Comparison of ENCODE assay signal across 13 mouse cellular contexts in the genomic region with DNA sequence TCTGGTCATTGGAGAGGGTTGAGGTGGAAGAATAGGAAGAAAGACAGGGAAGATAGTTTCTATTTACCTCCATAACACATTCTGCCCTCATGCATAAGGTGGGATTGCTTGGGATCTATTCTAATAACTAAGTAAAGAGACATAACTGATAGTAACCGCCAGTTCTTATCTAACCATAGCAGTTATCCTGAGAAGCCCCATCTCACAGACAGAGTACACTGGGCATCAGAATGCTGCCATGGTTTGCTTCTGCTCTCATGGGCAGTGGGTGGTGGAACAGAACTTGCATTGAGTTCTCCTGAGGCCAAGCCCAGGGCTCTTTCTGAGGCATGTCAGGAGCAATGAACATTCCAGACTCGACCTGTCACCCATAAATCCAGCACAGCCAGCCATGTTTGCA.
"Had no signal": no experiment of that assay in that cellular context is flagged by ENCODE, and none has a peak within 500 bp of the region (broad histone marks: within the 10 kb centered on the region; RNA-seq: fewer than 3 reads in every experiment).

No protein-coding gene starts in this region.

- H3K27me3 ChIP-seq: lung, embryonic 15.5 days; midbrain, embryonic 15.5 days; neural tube, embryonic 12.5 days had no signal

- ATAC-seq: inflammation-experienced regulatory T-cells, adult 6 months; midbrain, embryonic 15.5 days had no signal

- H3K9ac ChIP-seq: limb, embryonic 13.5 days; liver, embryonic 14.5 days; lung, embryonic 15.5 days; midbrain, embryonic 15.5 days; neural tube, embryonic 12.5 days had no signal

- H3K36me3 ChIP-seq: limb, embryonic 13.5 days; lung, embryonic 15.5 days; midbrain, embryonic 15.5 days; neural tube, embryonic 12.5 days had no signal

- H3K9me3 ChIP-seq: limb, embryonic 13.5 days; lung, embryonic 15.5 days; midbrain, embryonic 15.5 days; neural tube, embryonic 12.5 days had no signal

- H3K4me1 ChIP-seq: limb, embryonic 13.5 days; lung, embryonic 15.5 days; midbrain, embryonic 15.5 days; neural tube, embryonic 12.5 days had no signal

- H3K4me2 ChIP-seq: limb, embryonic 13.5 days; lung, embryonic 15.5 days; midbrain, embryonic 11.5 days; midbrain, embryonic 15.5 days; neural tube, embryonic 12.5 days had no signal

- H3K27ac ChIP-seq: limb, embryonic 13.5 days; liver, embryonic 14.5 days; lung, embryonic 15.5 days; midbrain, embryonic 15.5 days; neural tube, embryonic 12.5 days; stomach, postnatal 0 days had no signal

- DNase-seq: kidney, adult 11 months; kidney, postnatal 10 days; kidney, postnatal 4 days; left cerebral cortex, postnatal 4 days; thymus, postnatal 4 days had no signal

- H3K4me3 ChIP-seq: limb, embryonic 13.5 days; lung, embryonic 15.5 days; midbrain, embryonic 15.5 days; neural tube, embryonic 12.5 days had no signal
